Mouse (Mus musculus): ENCODE results near the gene Ugt1a2. TPM values are rescaled to one million over a fixed set of nuclear protein-coding genes. Genes with fewer than 3 reads are reported as not detected.

Gene Ugt1a2
- polyA plus RNA-seq (2021; fragmentation: Nextera tagmentation) = not detected in 2 replicates
- long read RNA-seq, experiment 1 = 0 reads
- long read RNA-seq, experiment 2 = 0 reads

GRCm38 (mm10) chr1:88200456-88200855, at the start of gene Ugt1a2:
Ugt1a2 (plus strand) TSS chr1:88200601.

DNA sequence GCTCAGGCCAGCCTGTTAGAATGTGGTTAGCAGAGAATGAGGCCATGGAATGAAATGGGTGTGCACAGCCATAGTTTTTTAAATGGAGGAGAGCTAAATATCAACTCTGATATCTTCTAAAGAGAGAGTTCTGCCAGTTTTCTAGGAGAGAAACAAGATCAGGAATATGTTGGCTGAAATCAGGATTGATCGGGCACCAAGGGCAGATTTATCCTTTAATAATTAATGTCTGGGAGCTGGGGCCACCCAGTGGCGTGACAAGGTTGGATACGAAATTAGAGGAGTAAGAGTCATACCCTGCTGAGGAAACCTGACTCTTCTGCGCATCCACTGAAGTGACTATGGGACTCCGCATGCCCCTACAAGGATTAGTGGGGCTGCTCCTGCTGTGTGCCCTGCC, 34.7 kb upstream of the Ugt1a2 start, which contains the start of gene Ugt1a5:
Gene Ugt1a5 (plus strand): TSS at position 302 of the 400 bp plus-strand sequence.

DNA sequence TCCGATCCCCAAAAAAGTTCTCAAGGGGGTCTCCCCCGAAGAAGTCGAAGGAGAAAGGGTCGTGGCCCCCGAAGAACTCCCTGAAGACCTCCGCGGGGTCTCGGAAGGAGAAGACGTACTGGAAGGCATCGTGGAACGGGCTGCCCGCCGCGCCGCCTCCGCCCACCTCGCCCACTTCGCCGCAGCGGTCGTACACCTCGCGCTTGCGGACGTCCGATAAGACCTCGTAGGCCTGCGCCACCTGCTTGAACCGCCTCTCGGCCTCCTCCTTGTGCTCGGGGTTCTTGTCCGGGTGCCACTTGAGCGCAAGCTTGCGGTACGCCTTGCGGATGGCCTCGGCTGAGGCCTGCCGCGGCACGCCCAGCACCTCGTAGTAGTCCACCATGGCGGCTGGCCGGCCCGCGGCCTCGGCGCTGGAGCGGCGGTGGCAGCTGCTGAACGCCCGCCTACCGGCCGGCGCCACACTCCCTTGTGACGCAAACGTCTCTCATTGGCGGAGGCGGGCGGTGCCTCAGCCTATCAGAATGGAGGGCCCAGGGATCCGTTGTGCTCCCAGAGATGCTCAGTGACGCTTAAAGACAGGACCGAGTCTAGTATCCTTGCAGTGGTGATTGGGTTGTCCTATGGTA, 5.0 kb downstream of the Ugt1a2 start, which contains the start of gene Dnajb3:
Gene Dnajb3 (minus strand): TSS at position 489 of the 629 bp plus-strand sequence.

DNA sequence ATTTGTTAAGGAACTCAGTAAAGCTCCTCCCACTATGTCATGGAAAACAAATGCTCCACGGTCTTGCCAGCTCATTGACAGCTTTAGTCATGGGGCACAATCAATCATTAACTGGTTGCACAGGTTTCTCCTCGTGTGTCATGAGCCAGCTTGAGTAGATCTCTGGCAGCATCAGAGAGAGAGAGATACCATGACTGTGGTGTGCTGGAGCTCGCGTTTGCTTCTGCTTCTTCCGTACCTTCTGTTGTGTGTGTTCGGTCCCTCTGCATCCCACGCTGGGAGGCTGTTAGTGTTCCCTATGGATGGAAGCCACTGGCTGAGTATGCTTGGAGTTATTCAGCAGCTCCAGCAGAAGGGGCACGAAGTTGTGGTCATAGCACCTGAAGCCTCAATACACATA, 11.4 kb downstream of the Ugt1a2 start, which contains the start of gene Ugt1a1:
Gene Ugt1a1 (plus strand): TSS at position 148 of the 400 bp plus-strand sequence.

DNA sequence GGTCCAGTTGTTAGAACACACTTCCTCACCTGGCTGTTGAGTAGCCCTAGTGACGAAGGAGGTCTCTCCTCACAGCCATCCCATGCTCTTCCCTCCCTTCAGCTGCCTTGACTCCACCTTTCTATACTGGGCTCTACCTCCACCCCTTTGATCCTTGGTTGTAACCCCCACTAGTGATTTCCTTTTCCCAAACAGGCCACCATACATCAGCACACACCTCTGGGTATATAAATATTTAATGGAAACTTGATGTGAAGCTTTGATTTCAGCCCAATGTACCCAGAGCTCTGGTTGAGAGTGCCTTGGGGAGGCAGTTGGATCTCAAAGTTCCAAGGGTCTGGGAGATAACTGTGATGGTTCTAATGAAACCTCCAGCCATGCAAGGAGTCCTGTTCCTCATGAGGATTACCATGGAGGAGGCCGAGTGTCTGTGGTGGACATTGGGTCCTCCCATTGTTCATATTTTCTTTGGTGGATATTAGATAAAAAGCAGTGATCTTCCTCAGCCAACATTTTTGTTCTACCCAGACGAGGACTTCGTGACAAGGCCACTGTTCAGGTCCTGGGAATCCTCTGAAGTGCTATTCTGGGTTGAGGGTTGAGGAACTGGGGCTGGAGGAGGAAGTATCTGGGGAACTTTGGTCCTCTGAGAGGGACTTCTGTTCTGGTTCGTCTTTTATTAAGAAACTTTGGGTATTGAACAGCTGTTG, 26.4 kb downstream of the Ugt1a2 start, which contains the start of gene Mroh2a:
Gene Mroh2a (plus strand): TSS at position 317 of the 710 bp plus-strand sequence.

Other genes starting within 250 kb of the Ugt1a2 start
- 2.2 TPM in 2 replicates for gene Usp40, start 192.1 kb upstream of the Ugt1a2 start, polyA plus RNA-seq (2021; fragmentation: Nextera tagmentation)
- not detected in 2 replicates for gene Ugt1a10, start 145.2 kb upstream of the Ugt1a2 start, polyA plus RNA-seq (2021; fragmentation: Nextera tagmentation)
- gene Ugt1a9, start 129.8 kb upstream of the Ugt1a2 start, polyA plus RNA-seq (2021; fragmentation: Nextera tagmentation) = not detected in 2 replicates
- gene Ugt1a8, start 112.8 kb upstream of the Ugt1a2 start, polyA plus RNA-seq (2021; fragmentation: Nextera tagmentation) = not detected in 2 replicates
- gene Ugt1a7c, start 105.5 kb upstream of the Ugt1a2 start, polyA plus RNA-seq (2021; fragmentation: Nextera tagmentation) = 0.77 and 1.0 TPM in 2 replicates
- not detected in 2 replicates for gene Ugt1a6b, start 97.3 kb upstream of the Ugt1a2 start, polyA plus RNA-seq (2021; fragmentation: Nextera tagmentation)
- gene Ugt1a6a, start 65.8 kb upstream of the Ugt1a2 start, polyA plus RNA-seq (2021; fragmentation: Nextera tagmentation) = 2.2 and 3.1 TPM in 2 replicates
- not detected in 2 replicates for gene Ugt1a5, start 34.6 kb upstream of the Ugt1a2 start, polyA plus RNA-seq (2021; fragmentation: Nextera tagmentation)
- 4.3 and 5.6 TPM in 2 replicates for gene Dnajb3, start 5.2 kb downstream of the Ugt1a2 start, polyA plus RNA-seq (2021; fragmentation: Nextera tagmentation)
- not detected in 2 replicates for gene Ugt1a1, start 11.4 kb downstream of the Ugt1a2 start, polyA plus RNA-seq (2021; fragmentation: Nextera tagmentation)
- 0.21 and 0.22 TPM in 2 replicates for gene Mroh2a, start 26.4 kb downstream of the Ugt1a2 start, polyA plus RNA-seq (2021; fragmentation: Nextera tagmentation)
- gene Hjurp, start 77.0 kb downstream of the Ugt1a2 start, polyA plus RNA-seq (2021; fragmentation: Nextera tagmentation) = 8.2 and 10.4 TPM in 2 replicates
- not detected in 2 replicates for gene Trpm8, start 77.1 kb downstream of the Ugt1a2 start, polyA plus RNA-seq (2021; fragmentation: Nextera tagmentation)
- 0.29 and 0.50 TPM in 2 replicates for gene Spp2, start 206.4 kb downstream of the Ugt1a2 start, polyA plus RNA-seq (2021; fragmentation: Nextera tagmentation)

Measured in left cerebral cortex, adult 6 months (tissue).